Mouse (Mus musculus) liver, embryonic 13.5 days (tissue): ENCODE data around the gene Fyb2. TPM values are rescaled to one million over a fixed set of nuclear protein-coding genes. Genes with fewer than 3 reads are reported as not detected.

ENCODE experiments used
- ATAC-seq: fragments of 200-750 bp; cut with Nextera tagmentation; 2 replicates; pipeline ENCODE4 v1.8.0; 2017; ENCODE audit warnings: low read depth, mild to moderate bottlenecking, moderate number of reproducible peaks, moderate library complexity
- DNase-seq: peaks from one replicate; pipeline ENCODE4 v3.0.0; 2022
- H3K27ac ChIP-seq: fragments of 300-500 bp; sonication (generic); 2 replicates; pipeline ENCODE4 v1.5.1; 2015; ENCODE audit warnings: moderate library complexity, mild to moderate bottlenecking, inconsistent platforms
- H3K27me3 ChIP-seq: fragments of 300-500 bp; sonication (generic); 2 replicates; pipeline ENCODE4 v1.6.1; 2015; ENCODE audit warnings: mild to moderate bottlenecking, inconsistent platforms
- H3K36me3 ChIP-seq: fragments of 300-500 bp; sonication (generic); 2 replicates; pipeline ENCODE4 v1.6.1; 2015; ENCODE audit warnings: mild to moderate bottlenecking, inconsistent platforms
- H3K4me1 ChIP-seq: fragments of 300-500 bp; sonication (generic); replicated peaks from 2 replicates; pipeline ENCODE4 v1.6.1; 2015; ENCODE audit warnings: inconsistent platforms
- H3K4me2 ChIP-seq: fragments of 300-500 bp; sonication (generic); 2 replicates; pipeline ENCODE4 v1.6.1; 2015; ENCODE audit warnings: inconsistent platforms, mild to moderate bottlenecking, moderate library complexity
- H3K4me3 ChIP-seq: fragments of 300-500 bp; sonication (generic); replicated peaks from 2 replicates; pipeline ENCODE4 v1.5.1; 2015; ENCODE audit warnings: mild to moderate bottlenecking, inconsistent platforms
- H3K9ac ChIP-seq: fragments of 300-500 bp; sonication (generic); 2 replicates; pipeline ENCODE4 v1.6.1; 2015; ENCODE audit warnings: mild to moderate bottlenecking, inconsistent platforms
- H3K9me3 ChIP-seq: fragments of 300-500 bp; sonication (generic); replicated peaks from 2 replicates; pipeline ENCODE4 v1.6.1; 2016; ENCODE audit warnings: inconsistent platforms
- WGBS: fragments of 180-500 bp; shearing (Covaris S2); methylation state at CpG from one replicate; pipeline ENCODE4 v1.1.7; 2015; ENCODE audit not compliant: insufficient replicate concordance; 5-methylcytosine and 5-hydroxymethylcytosine counted together
- polyA plus RNA-seq: library from polyadenylated mRNA; unstranded; fragments of >200 nt; fragmentation: Nextera tagmentation; extraction: Ambion mirVana; gene quantifications from 2 replicates; pipeline ENCODE4 v1.2.1, GENCODE M21; 2015

The Fyb2 gene
- polyA plus RNA-seq, 1 experiment from 2014 or later, result 0.07 TPM

DNA sequence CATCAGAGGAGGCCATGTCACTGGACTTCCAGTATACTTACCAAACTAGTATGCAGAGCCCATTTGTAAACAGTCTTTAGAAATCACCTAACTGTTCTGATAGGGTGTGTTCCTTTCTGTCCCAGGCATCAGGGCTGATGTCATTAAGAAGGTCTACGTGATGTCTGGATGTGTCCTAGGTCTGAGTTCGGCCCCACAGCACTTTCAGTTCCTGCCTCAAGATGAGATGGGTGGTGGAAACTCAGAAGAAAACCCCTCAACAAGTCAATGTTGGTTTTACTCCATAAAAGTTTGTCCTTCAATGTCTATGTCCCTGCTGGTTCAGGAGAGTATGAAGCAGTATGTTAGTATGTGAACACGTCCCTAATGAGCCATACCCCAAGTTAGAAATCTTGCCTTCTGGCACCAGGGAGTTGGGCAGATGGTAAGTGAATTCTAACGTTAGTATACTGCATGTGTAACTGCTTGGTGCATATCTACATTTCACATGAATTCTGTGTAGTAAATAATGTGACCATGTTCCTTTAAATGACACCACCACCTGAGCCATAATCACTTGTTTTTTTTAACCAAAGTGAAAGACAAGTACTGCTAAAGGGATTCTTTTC lies 102.9 kb downstream of the Fyb2 start:
- no peaks in the 10 kb centered on the region for H3K9me3 ChIP-seq
- no peak overlapping the region for H3K4me2 ChIP-seq
- H3K36me3 ChIP-seq, result no peaks in the 10 kb centered on the region
- no peak overlapping the region for H3K4me3 ChIP-seq
- DNase-seq (no peak), ATAC-seq (no peak)
- no peaks in the 10 kb centered on the region for H3K27me3 ChIP-seq
- no peaks in the 10 kb centered on the region for H3K4me1 ChIP-seq
- WGBS, result 49% methylated on average over 4 of the region's 4 CpGs
- no peak overlapping the region for H3K27ac ChIP-seq
- no peak overlapping the region for H3K9ac ChIP-seq

DNA sequence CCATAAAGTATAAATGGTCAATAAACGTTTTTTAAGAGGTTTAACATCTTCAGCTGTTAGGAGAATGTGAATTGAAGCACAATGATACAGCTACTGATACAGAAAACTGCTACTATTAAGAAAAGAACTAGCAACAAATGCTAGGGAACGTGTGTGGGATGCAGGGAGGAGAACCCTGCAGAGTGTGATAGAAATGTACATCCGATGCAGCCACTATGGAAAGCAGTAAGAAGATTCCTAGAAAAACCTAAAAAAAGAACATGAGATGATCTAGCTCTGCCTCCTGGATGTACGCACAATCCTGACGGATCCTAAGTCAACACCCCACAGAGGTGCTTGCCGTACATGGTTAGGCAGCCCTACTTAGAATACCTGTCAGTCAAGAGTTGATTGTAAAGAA lies 114.0 kb downstream of the Fyb2 start:
- no peaks in the 10 kb centered on the region for H3K36me3 ChIP-seq
- DNase-seq, result no peak
- H3K4me1 ChIP-seq, result no peaks in the 10 kb centered on the region
- no peak overlapping the region for H3K4me2 ChIP-seq
- no peak overlapping the region for H3K9ac ChIP-seq
- H3K9me3 ChIP-seq, result no peaks in the 10 kb centered on the region
- no peak overlapping the region for H3K27ac ChIP-seq
- 61% methylated on average over 6 of the region's 6 CpGs for WGBS
- no peak for ATAC-seq
- no peaks in the 10 kb centered on the region for H3K27me3 ChIP-seq
- H3K4me3 ChIP-seq, result no peak overlapping the region

DNA sequence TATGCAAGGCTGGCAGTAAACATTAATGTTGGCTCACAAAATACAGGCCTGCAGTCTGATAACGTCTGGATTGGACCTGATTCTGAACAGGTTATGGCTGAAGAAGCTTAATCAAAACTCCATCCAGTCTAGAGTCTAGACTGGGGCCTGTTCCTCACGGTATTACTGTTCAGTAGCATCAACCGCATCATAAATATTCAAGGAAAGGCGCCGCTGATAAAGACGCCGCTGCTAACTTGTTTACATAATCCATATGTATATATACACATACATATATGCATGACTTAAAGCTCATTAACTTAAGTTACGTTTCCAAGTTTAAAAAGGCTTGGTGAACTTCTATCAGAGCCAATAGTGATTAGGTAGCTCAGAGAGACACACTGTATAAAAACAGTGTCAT lies 117.8 kb downstream of the Fyb2 start:
- no peak for ATAC-seq
- no peak for DNase-seq
- H3K4me3 ChIP-seq, result no peak overlapping the region
- no peak overlapping the region for H3K9ac ChIP-seq
- WGBS, result 64% methylated on average over 8 of the region's 8 CpGs
- no peak overlapping the region for H3K27ac ChIP-seq
- no peaks in the 10 kb centered on the region for H3K36me3 ChIP-seq
- no peak overlapping the region for H3K4me2 ChIP-seq
- H3K27me3 ChIP-seq, result no peaks in the 10 kb centered on the region
- no peaks in the 10 kb centered on the region for H3K4me1 ChIP-seq
- no peaks in the 10 kb centered on the region for H3K9me3 ChIP-seq

DNA sequence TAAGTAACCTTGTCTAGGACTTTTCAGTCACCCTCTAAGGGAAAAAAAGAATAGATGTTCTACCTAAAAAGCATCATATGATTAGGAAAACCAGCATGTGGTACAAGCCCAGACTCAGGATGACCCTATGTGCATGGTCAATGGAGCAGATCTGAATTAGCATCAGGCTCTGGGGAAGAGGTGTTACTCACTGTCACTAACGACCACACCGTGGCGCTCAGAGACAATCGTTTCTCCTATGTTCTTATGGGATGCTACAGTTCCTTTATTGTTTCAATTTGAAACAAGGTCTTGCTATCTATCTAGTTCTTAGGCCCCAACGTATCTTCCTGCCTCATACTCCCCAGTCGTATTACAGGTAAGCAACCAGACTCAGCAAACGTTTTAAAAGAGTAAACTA lies 119.9 kb downstream of the Fyb2 start:
- WGBS, result 54% methylated on average over 7 of the region's 7 CpGs
- no peak overlapping the region for H3K9ac ChIP-seq
- H3K36me3 ChIP-seq, result no peaks in the 10 kb centered on the region
- no peak overlapping the region for H3K4me3 ChIP-seq
- no peaks in the 10 kb centered on the region for H3K4me1 ChIP-seq
- H3K27me3 ChIP-seq, result no peaks in the 10 kb centered on the region
- no peak for DNase-seq
- no peak overlapping the region for H3K4me2 ChIP-seq
- no peak for ATAC-seq
- H3K9me3 ChIP-seq, result no peaks in the 10 kb centered on the region
- H3K27ac ChIP-seq, result no peak overlapping the region

DNA sequence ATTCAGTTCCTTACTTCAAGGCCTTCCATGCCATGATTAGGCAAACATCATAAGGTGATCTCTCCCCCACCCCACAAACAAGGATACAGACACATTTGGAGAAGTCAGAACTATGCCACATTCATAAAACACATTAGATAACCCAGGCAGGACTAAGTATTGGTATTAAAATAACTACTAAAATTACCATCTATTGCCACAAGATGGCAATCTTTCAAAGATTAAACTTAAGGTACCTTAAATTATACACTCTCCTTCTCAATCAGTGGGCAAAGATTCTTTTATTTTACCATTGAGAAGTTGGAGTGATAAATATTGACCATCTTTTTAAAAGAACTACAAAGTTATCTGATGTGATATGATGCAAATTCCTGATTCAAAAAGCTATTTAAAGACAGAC lies 121.0 kb downstream of the Fyb2 start:
- Histone ChIP-seq H3K9ac (no peak overlapping the region), H3K36me3 (no peaks in the 10 kb centered on the region), H3K4me1 (no peaks in the 10 kb centered on the region), H3K9me3 (no peaks in the 10 kb centered on the region), H3K4me3 (no peak overlapping the region), H3K27ac (no peak overlapping the region), H3K27me3 (no peaks in the 10 kb centered on the region), H3K4me2 (no peak overlapping the region)
- DNase-seq, result no peak
- no peak for ATAC-seq

DNA sequence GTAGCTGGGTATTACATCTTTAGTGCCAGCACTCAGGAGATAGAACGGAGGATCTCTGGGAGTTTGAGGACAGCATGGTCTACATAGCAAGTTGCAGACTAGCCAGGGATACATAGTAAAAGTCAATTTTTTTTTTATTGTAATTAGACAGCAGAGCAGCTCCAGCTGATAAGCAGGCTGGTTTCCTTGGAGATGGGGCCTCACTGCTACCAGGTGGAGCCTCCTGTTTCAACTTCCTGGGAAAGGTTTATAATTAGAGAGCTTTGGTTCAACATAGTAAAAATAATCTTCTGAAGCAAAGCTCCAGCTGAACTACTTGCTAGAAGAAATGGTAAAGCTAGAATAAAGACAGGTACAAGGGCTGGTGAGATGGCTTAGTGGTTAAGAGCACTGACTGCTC lies 136.8 kb downstream of the Fyb2 start:
- Histone ChIP-seq H3K27ac (no peak overlapping the region), H3K4me1 (no peaks in the 10 kb centered on the region), H3K36me3 (no peaks in the 10 kb centered on the region), H3K9me3 (no peaks in the 10 kb centered on the region), H3K4me3 (no peak overlapping the region), H3K4me2 (no peak overlapping the region), H3K27me3 (no peaks in the 10 kb centered on the region), H3K9ac (no peak overlapping the region)
- DNase-seq (no peak), ATAC-seq (no peak)
- 61% methylated on average over 1 of the region's 1 CpGs for WGBS

DNA sequence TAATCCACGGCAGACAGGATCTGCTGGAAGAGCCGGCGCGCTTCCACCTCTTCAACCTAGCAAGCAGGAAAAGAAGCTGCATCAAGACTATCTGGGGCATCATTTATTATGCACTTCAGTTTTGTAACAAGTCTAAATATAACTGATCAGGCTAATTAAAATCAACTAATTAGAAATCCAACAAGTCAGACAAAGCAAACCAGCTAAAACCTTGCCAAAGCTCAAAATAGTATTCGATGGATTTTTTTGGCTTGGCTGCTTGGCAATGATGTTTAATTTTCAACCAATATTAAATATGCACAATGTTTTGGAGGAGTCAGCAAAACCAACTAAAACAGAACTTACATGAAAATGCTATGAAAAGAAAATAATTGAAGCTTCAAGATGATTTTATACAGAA lies 138.0 kb downstream of the Fyb2 start:
- ATAC-seq (no peak), DNase-seq (no peak)
- Histone ChIP-seq H3K9ac (no peak overlapping the region), H3K9me3 (no peaks in the 10 kb centered on the region), H3K4me3 (no peak overlapping the region), H3K4me1 (no peaks in the 10 kb centered on the region), H3K27me3 (no peaks in the 10 kb centered on the region), H3K27ac (no peak overlapping the region), H3K4me2 (no peak overlapping the region), H3K36me3 (no peaks in the 10 kb centered on the region)
- WGBS, result 82% methylated on average over 5 of the region's 5 CpGs

Other genes starting within 250 kb of the Fyb2 start
- gene C8b, start 147.1 kb upstream of the Fyb2 start, polyA plus RNA-seq, result 12.5 and 15.3 TPM in 2 replicates
- not detected in 2 replicates for gene Gm17662, start 56.1 kb upstream of the Fyb2 start, polyA plus RNA-seq
- 7.2 and 7.5 TPM in 2 replicates for gene C8a, start 37.1 kb upstream of the Fyb2 start, polyA plus RNA-seq
- 0.22 and 0.37 TPM in 2 replicates for gene Prkaa2, start 196.4 kb downstream of the Fyb2 start, polyA plus RNA-seq
- gene Plpp3, start 243.9 kb downstream of the Fyb2 start, polyA plus RNA-seq, result 11.7 and 12.8 TPM in 2 replicates